Mouse (Mus musculus) forebrain, embryonic 14.5 days (tissue): Measurements from ENCODE around the gene Galnt14. TPM values are rescaled to one million over a fixed set of nuclear protein-coding genes. Genes with fewer than 3 reads are reported as not detected.
A peak's percentile ranks its signal among the peaks of the same experiment; 100 is the strongest.

Experiments used
- ATAC-seq: fragments of 200-750 bp; cut with Nextera tagmentation; 2 replicates; pipeline ENCODE4 v1.8.0; 2017; ENCODE audit warnings: mild to moderate bottlenecking, moderate library complexity
- DNase-seq: peaks from one replicate; pipeline ENCODE4 v3.0.0-alpha.2; 2015; ENCODE audit warnings: low spot score
- H3K27ac ChIP-seq: fragments of 300-500 bp; sonication (generic); 2 replicates; pipeline ENCODE4 v1.5.1; 2014; ENCODE audit warnings: low read depth, mild to moderate bottlenecking, control low read depth, low read length, moderate library complexity
- H3K27me3 ChIP-seq: fragments of 300-500 bp; sonication (generic); replicated peaks from 2 replicates; pipeline ENCODE4 v1.6.1; 2014; ENCODE audit warnings: low read length, control low read depth, mixed read lengths; ENCODE audit not compliant: control insufficient read depth, insufficient read depth
- H3K36me3 ChIP-seq: fragments of 300-500 bp; sonication (generic); 2 replicates; pipeline ENCODE4 v1.6.1; 2014; ENCODE audit warnings: low read length, control low read depth; ENCODE audit not compliant: control insufficient read depth, insufficient read depth
- H3K4me1 ChIP-seq: fragments of 300-500 bp; sonication (generic); 2 replicates; pipeline ENCODE4 v1.6.1; 2014; ENCODE audit warnings: antibody characterized with exemption, low read length, control low read depth; ENCODE audit not compliant: control insufficient read depth, insufficient read depth
- H3K4me2 ChIP-seq: fragments of 300-500 bp; sonication (generic); 2 replicates; pipeline ENCODE4 v1.6.1; 2014; ENCODE audit warnings: mild to moderate bottlenecking, control low read depth, low read length
- H3K4me3 ChIP-seq: fragments of 300-500 bp; sonication (generic); 2 replicates; pipeline ENCODE4 v1.5.1; 2014; ENCODE audit warnings: low read depth, low read length, control low read depth
- H3K9ac ChIP-seq: fragments of 300-500 bp; sonication (generic); 2 replicates; pipeline ENCODE4 v1.6.1; 2014; ENCODE audit warnings: mild to moderate bottlenecking, low read length, control low read depth, moderate library complexity
- H3K9me3 ChIP-seq: fragments of 300-500 bp; sonication (generic); replicated peaks from 2 replicates; pipeline ENCODE4 v1.6.1; 2016; ENCODE audit warnings: low read length, control low read depth, mixed read lengths; ENCODE audit not compliant: control insufficient read depth
- WGBS: fragments of 180-500 bp; shearing (Covaris S2); extraction: QIAGEN DNeasy Blood & Tissue Kit; methylation state at CpG from one replicate; pipeline ENCODE4 v1.1.7; 2014; 5-methylcytosine and 5-hydroxymethylcytosine counted together
- polyA plus RNA-seq: library from polyadenylated mRNA; unstranded; fragments of >200 nt; fragmentation: Nextera tagmentation; extraction: Ambion mirVana; gene quantifications from 2 replicates; pipeline ENCODE4 v1.2.1, GENCODE M21; 2014

Galnt14 gene
- polyA plus RNA-seq, 1 experiment from 2014 or later: 7.1 TPM

DNA sequence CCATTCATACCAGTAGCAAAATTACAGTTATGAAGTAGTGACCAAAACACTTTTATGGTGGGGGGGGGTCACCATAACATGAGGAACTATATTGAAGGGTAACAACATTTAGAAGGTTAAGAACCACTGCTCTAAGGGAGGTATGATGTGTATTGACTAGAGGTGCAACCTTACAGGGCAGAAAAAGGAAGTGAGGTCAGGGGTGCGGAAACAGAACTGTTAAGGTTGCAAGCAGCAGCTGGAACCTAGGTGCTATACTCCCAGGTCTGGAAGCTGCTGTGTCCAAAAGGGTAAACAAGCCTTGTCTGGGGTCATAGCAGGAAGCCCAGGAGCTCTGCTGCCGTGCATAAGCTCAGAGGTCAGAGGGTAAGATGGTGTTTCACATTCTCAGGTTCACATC is 162.8 kb downstream of the Galnt14 start:
- Histone ChIP-seq H3K4me3 (no peak overlapping the region), H3K36me3 (no peaks in the 10 kb centered on the region), H3K9me3 (no peaks in the 10 kb centered on the region), H3K4me1 (no peaks in the 10 kb centered on the region), H3K4me2 (no peak overlapping the region), H3K9ac (no peak overlapping the region), H3K27me3 (no peaks in the 10 kb centered on the region), H3K27ac (no peak overlapping the region)
- DNase-seq: no peak
- 80% methylated on average over 2 of the region's 2 CpGs for WGBS
- ATAC-seq: no peak

DNA sequence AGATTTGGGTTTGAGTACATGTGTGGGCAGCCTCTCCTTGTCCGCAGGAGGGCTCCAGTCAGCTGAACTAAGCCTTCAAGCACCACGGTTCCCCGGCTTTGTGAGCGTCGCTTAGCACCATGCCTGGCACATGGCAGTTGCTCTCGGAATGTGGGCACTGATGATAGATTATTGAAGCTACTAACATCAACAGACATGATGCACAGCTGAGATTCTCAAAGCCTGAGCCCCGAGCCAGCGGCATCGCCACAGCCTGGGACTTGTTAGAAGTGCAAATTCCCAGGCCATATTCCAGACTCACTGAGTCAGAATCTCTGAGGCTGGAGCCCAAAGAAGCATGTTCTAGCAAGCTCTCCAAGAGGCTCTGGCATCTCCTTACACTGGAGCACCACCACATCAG is 168.3 kb downstream of the Galnt14 start:
- WGBS: 67% methylated on average over 9 of the region's 9 CpGs
- Histone ChIP-seq H3K4me3 (no peak overlapping the region), H3K9ac (no peak overlapping the region), H3K9me3 (no peaks in the 10 kb centered on the region), H3K27ac (no peak overlapping the region), H3K4me1 (peaks cover 14% of the 10 kb centered on the region; the same call in 1 of the 2 replicates), H3K4me2 (no peak overlapping the region), H3K27me3 (no peaks in the 10 kb centered on the region), H3K36me3 (no peaks in the 10 kb centered on the region)
- peak; percentile 42 for DNase-seq
- no peak for ATAC-seq

DNA sequence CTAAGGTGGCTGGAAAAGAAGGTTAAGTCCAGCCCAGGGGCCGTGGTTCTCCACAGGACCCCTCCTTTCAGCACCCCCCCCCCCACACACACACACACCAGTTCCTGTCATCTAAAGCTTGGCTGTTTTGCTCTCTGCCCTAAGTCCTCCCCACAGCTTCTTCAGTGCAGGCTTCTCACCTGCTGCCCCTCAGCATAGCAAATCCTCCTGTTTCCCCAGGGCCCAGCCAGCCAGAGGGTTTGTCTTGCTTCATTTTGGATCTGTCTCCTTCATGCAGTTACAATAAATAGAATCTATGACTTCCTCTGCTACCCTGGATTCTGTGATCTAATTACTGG is 169.1 kb downstream of the Galnt14 start:
- Histone ChIP-seq H3K36me3 (no peaks in the 10 kb centered on the region), H3K27me3 (no peaks in the 10 kb centered on the region), H3K4me1 (peaks cover 14% of the 10 kb centered on the region; the same call in 1 of the 2 replicates), H3K9ac (no peak overlapping the region), H3K27ac (peak overlapping the region; percentile 61; the same call in 1 of the 2 replicates), H3K4me3 (no peak overlapping the region), H3K9me3 (no peaks in the 10 kb centered on the region), H3K4me2 (peak overlapping the region; percentile 27; the same call in 1 of the 2 replicates)
- no peak for DNase-seq
- ATAC-seq: no peak
- 10% methylated on average over 1 of the region's 1 CpGs for WGBS

DNA sequence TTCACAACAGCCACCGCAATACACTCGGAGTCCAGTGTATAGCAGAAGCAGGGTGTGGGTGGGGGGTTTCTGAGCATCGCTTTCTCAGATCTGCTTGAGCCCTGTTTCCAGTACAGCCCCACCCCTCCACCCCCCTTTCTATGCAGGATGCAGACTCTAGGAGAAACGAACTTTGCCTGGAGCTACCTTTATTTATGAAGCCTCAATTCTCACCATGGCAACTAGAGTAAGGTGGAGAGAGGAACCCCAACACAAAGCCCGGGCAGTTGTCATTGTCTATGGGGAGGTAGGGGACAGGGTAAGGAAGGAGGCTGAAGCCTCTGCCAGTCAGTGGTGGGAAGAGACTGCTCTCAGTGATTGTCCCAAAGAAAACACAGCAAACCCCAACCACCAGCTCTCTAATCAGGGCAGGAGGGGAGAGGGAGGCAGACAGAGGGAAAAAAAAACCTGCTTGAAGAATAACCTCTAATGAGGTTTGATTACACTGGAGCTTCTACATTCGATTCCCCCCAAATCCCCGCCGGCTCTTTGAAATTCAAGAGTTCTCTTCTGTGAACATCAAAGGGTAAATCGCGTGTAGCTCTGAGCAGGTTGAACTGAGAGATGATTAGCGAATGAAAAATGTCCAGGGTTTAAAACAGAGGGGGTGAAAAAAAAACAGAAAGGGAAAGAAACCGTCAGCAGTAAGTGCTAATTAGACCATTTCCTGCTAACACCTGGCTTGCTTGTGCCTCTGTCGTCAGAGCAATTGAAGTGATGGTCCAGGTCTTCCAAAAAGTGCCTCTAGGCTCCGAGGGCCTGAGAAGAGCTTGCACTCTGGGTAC is 169.6 kb downstream of the Galnt14 start:
- Histone ChIP-seq H3K27me3 (no peaks in the 10 kb centered on the region), H3K4me3 (no peak overlapping the region), H3K27ac (peak overlapping the region; percentile 61; the same call in 1 of the 2 replicates), H3K9me3 (no peaks in the 10 kb centered on the region), H3K9ac (peak overlapping the region; percentile 25; the same call in 1 of the 2 replicates), H3K36me3 (no peaks in the 10 kb centered on the region), H3K4me1 (peaks cover 14% of the 10 kb centered on the region; the same call in 1 of the 2 replicates), H3K4me2 (peak overlapping the region; percentile 27; the same call in 1 of the 2 replicates)
- DNase-seq: peak; percentile 72
- peak; percentile 56 for ATAC-seq
- WGBS: 9% methylated on average over 14 of the region's 14 CpGs

DNA sequence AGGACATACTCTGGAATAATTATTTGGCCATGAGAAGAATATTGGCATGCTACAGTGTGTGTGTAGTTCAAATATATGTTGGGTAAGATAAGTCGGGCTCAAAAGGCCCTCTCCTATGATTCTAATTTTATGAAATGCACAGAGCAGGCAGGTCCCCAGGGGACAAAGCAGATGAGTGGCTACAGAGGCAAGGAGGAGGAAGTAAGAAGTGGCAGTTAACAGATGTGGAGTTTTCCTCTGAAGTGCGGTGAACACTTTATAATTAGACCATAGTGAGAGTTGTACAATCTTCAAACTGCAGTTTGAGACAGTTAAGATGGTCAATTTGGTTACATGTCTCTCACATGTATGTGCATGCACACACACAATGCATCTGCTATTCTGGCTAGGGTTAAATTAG is 178.4 kb downstream of the Galnt14 start:
- DNase-seq (no peak), ATAC-seq (no peak)
- WGBS: 97% methylated on average over 2 of the region's 2 CpGs
- Histone ChIP-seq H3K27ac (no peak overlapping the region), H3K27me3 (no peaks in the 10 kb centered on the region), H3K4me3 (no peak overlapping the region), H3K4me2 (no peak overlapping the region), H3K9ac (no peak overlapping the region), H3K36me3 (no peaks in the 10 kb centered on the region), H3K9me3 (no peaks in the 10 kb centered on the region), H3K4me1 (no peaks in the 10 kb centered on the region)

DNA sequence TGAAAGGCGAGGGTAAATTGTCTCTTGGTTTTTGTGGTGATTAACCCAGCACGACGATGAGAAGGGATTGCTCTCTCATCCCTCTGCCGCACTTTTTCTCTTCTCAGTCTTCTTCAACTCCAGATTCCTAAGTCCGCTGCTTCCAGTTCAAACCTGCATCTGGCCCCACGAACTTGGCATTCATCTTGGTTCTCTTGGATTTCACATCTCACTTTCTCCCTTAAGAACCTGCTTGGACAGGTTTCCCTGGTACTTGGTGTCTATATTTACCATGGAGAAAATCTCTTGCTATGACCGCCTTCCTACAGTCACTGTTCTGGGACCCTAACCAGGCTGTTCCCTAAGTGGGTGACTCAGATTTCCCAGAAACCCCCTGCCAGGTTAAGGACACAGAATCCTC is 188.1 kb downstream of the Galnt14 start:
- Histone ChIP-seq H3K9me3 (no peaks in the 10 kb centered on the region), H3K4me3 (no peak overlapping the region), H3K4me1 (no peaks in the 10 kb centered on the region), H3K27ac (no peak overlapping the region), H3K36me3 (no peaks in the 10 kb centered on the region), H3K27me3 (no peaks in the 10 kb centered on the region), H3K4me2 (no peak overlapping the region), H3K9ac (no peak overlapping the region)
- DNase-seq (no peak), ATAC-seq (no peak)
- WGBS: 91% methylated on average over 7 of the region's 7 CpGs

DNA sequence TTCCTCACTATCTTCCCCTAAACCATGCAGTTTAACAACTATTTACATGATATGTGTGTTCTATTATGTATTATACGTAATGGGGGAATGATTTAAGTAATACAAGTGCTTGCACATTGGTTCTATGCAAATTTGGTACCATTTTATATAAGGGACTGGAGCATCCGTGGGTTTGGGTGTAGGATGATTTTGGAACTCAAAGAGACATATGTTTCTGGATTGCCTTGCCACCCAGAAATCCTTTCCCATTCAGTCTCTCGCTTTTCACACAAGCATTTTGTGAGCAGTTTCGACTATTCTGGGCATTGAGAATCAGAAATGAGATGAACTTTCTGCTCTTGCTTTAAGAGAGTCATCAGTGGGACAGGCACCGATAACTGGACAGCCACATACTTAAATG is 190.9 kb downstream of the Galnt14 start:
- WGBS: 86% methylated on average over 5 of the region's 5 CpGs
- no peak overlapping the region for H3K27ac ChIP-seq
- no peak for ATAC-seq

DNA sequence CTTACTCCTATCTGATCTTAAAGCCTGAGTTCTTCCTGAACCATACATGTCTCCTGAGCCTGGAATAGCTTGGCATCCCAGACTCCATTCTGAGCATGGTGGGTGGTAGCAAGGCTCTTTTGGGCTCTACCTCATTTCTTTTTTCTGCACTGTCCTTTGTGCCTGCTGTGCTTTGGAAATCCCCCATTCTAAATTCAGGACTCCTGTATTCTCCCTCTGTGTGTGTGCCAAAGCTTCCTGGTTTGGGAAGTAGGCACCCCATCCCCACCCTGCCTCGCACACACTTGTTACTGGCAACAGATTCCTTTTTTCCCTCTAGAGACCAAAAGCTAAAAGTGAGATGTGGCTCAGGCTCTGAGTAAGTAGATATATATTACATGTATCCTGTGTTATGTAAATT is 191.9 kb downstream of the Galnt14 start:
- H3K27me3 ChIP-seq: no peaks in the 10 kb centered on the region
- no peak overlapping the region for H3K27ac ChIP-seq
- WGBS: 38% methylated on average over 1 of the region's 1 CpGs
- ATAC-seq (no peak), DNase-seq (no peak)
- H3K9ac ChIP-seq: no peak overlapping the region
- no peaks in the 10 kb centered on the region for H3K9me3 ChIP-seq
- no peaks in the 10 kb centered on the region for H3K36me3 ChIP-seq
- H3K4me3 ChIP-seq: no peak overlapping the region
- H3K4me1 ChIP-seq: no peaks in the 10 kb centered on the region
- H3K4me2 ChIP-seq: no peak overlapping the region

More for the DNA sequence above, 190.9 kb downstream of the Galnt14 start:
- Histone ChIP-seq H3K27me3 (no peaks in the 10 kb centered on the region), H3K4me2 (no peak overlapping the region), H3K4me1 (no peaks in the 10 kb centered on the region), H3K9me3 (no peaks in the 10 kb centered on the region), H3K9ac (no peak overlapping the region), H3K36me3 (no peaks in the 10 kb centered on the region), H3K4me3 (no peak overlapping the region)
- DNase-seq: no peak

DNA sequence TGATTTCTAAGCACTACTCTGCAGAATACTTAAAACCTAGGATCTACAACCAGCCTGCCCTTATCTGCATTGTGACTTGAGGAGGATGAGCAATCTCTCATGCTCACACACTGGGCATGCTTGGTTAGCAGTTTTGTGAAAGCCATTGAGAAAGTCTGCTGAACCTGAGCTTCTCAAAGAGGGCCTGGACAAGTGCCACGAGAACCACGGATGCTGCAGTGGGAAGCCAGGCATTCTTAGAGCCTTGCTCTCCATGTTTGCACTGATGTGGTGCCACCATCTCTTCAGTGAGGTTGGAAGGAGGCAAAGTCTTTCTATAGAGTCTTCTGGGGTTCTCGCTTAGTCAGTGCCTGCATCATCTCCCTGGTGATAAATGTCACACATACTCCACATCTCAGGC is 194.7 kb downstream of the Galnt14 start:
- Histone ChIP-seq H3K9ac (no peak overlapping the region), H3K4me2 (no peak overlapping the region), H3K4me1 (no peaks in the 10 kb centered on the region), H3K27me3 (no peaks in the 10 kb centered on the region), H3K27ac (no peak overlapping the region), H3K36me3 (no peaks in the 10 kb centered on the region), H3K9me3 (no peaks in the 10 kb centered on the region), H3K4me3 (no peak overlapping the region)
- no peak for DNase-seq
- no peak for ATAC-seq
- WGBS: 89% methylated on average over 3 of the region's 3 CpGs
